Mouse (Mus musculus) heart, embryonic 10.5 days (tissue): ENCODE measurements around the gene Bpifb2. TPM values are rescaled to one million over a fixed set of nuclear protein-coding genes. Genes with fewer than 3 reads are reported as not detected.

ENCODE experiments used
- DNase-seq: peaks from one replicate; pipeline ENCODE4 v3.0.0-alpha.2; 2017; ENCODE audit warnings: low spot score
- H3K27ac ChIP-seq: fragments of 300-500 bp; sonication (generic); 2 replicates; pipeline ENCODE4 v1.5.1; 2016; ENCODE audit warnings: mild to moderate bottlenecking
- H3K27me3 ChIP-seq: fragments of 300-500 bp; sonication (generic); 2 replicates; pipeline ENCODE4 v1.6.1; 2016; ENCODE audit warnings: mild to moderate bottlenecking; ENCODE audit not compliant: poor library complexity, insufficient read depth, severe bottlenecking
- H3K36me3 ChIP-seq: fragments of 300-500 bp; sonication (generic); 2 replicates; pipeline ENCODE4 v1.6.1; 2016; ENCODE audit warnings: mild to moderate bottlenecking, moderate library complexity
- H3K4me1 ChIP-seq: fragments of 300-500 bp; sonication (generic); 2 replicates; pipeline ENCODE4 v1.6.1; 2016; ENCODE audit warnings: mild to moderate bottlenecking
- H3K4me3 ChIP-seq: fragments of 300-500 bp; sonication (generic); 2 replicates; pipeline ENCODE4 v1.5.1; 2016; ENCODE audit warnings: mild to moderate bottlenecking, moderate library complexity
- H3K9me3 ChIP-seq: fragments of 300-500 bp; sonication (generic); 2 replicates; pipeline ENCODE4 v1.6.1; 2016; ENCODE audit warnings: mild to moderate bottlenecking, moderate library complexity
- WGBS: fragments of 180-500 bp; shearing (Covaris S2); methylation state at CpG from one replicate; pipeline ENCODE4 v1.1.7; 2016; 5-methylcytosine and 5-hydroxymethylcytosine counted together
- polyA plus RNA-seq: library from polyadenylated mRNA; unstranded; fragments of >200 nt; fragmentation: Nextera tagmentation; extraction: Ambion mirVana; gene quantifications from 2 replicates; pipeline ENCODE4 v1.2.1, GENCODE M21; 2016

Bpifb2 gene
- polyA plus RNA-seq, 1 experiment from 2014 or later, result not detected

DNA sequence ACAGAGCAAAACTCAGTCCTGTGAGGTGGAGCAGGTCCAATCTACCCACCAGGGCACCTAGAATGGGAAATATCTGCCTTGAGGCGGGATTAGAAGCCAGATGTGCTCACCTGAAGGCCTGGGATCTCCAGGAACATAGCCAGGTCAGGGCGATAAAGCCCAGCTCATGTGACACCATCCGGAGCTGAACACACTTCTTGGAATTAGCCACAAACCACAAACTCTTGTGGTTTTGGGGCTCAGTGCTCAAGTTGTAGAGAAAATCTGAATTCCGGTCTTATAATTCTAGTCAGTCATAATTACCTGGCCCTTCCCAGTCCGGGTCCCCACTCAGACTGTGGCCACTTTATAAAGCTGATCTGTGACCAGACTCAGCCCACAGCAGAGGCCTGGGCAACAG is 63.0 kb downstream of the Bpifb2 start, which contains the start of gene Bpifb4:
Bpifb4 (plus strand) TSS at position 370 of the 400 bp plus-strand sequence.
- no peaks in the 10 kb centered on the region for H3K9me3 ChIP-seq
- 85% methylated on average over 5 of the region's 5 CpGs for WGBS

DNA sequence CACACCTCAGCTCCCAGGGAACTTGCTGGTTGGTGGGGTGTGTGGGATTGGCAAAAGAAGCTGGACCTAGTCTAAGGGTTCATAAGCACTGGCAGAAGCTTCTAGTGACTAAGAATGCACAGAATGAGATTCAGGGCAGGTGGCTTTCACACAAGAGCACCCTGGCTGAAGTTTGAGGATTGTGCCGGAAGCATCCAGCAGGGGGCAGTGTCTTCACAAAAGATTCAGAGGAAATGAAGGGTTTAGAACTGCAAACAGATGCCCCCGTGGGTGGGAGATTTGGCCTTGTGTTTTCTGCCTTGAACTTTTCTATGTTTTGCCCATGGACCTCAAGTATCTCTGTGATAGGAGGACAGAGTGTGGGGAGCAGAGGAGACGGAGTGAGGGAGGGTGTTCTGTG is 68.7 kb downstream of the Bpifb2 start:
- 34% methylated on average over 3 of the region's 3 CpGs for WGBS
- Histone ChIP-seq H3K4me1 (no peaks in the 10 kb centered on the region), H3K27me3 (no peaks in the 10 kb centered on the region), H3K36me3 (no peaks in the 10 kb centered on the region), H3K27ac (no peak overlapping the region), H3K9me3 (no peaks in the 10 kb centered on the region), H3K4me3 (no peak overlapping the region)
- peak; percentile 83 for DNase-seq

More for the DNA sequence above, 63.0 kb downstream of the Bpifb2 start, which contains the start of gene Bpifb4:
- no peaks in the 10 kb centered on the region for H3K4me1 ChIP-seq
- H3K36me3 ChIP-seq, result no peaks in the 10 kb centered on the region
- DNase-seq, result no peak
- H3K4me3 ChIP-seq, result no peak within 1 kb of the TSS
- no peaks in the 10 kb centered on the region; the same call in 1 of the 2 replicates for H3K27me3 ChIP-seq
- no peak within 1 kb of the TSS for H3K27ac ChIP-seq

- Histone ChIP-seq H3K27ac (no peak overlapping the region), H3K4me3 (no peak overlapping the region), H3K27me3 (no peaks in the 10 kb centered on the region), H3K4me1 (no peaks in the 10 kb centered on the region), H3K36me3 (no peaks in the 10 kb centered on the region), H3K9me3 (no peaks in the 10 kb centered on the region)
- no peak for DNase-seq
- 83% methylated on average over 8 of the region's 8 CpGs for WGBS
These were observed 69.7 kb downstream of the Bpifb2 start for GRCm38 (mm10) chr2:153944567-153944966.

Other genes starting within 250 kb of the Bpifb2 start
- 64.8 and 68.6 TPM in 2 replicates for gene Commd7, start 242.3 kb upstream of the Bpifb2 start, polyA plus RNA-seq
- 10.2 and 17.0 TPM in 2 replicates for gene Dnmt3b, start 225.6 kb upstream of the Bpifb2 start, polyA plus RNA-seq
- 0.10 and 0.12 TPM in 2 replicates for gene Dnmt3c, start 178.4 kb upstream of the Bpifb2 start, polyA plus RNA-seq
- 311 and 313 TPM in 2 replicates for gene Mapre1, start 133.8 kb upstream of the Bpifb2 start, polyA plus RNA-seq
- gene Efcab8, start 95.1 kb upstream of the Bpifb2 start, polyA plus RNA-seq, result 0.04 TPM in 1 of 2 replicates, not detected in the other
- gene Sun5, start 4.0 kb upstream of the Bpifb2 start, polyA plus RNA-seq, result not detected in 2 replicates
- gene Bpifb6, start 25.3 kb downstream of the Bpifb2 start, polyA plus RNA-seq, result not detected in 2 replicates
- gene Bpifb3, start 43.2 kb downstream of the Bpifb2 start, polyA plus RNA-seq, result not detected in 2 replicates
- not detected in 2 replicates for gene Bpifb4, start 63.2 kb downstream of the Bpifb2 start, polyA plus RNA-seq
- gene Bpifa6, start 99.9 kb downstream of the Bpifb2 start, polyA plus RNA-seq, result not detected in 2 replicates
- not detected in 2 replicates for gene Bpifa2, start 133.2 kb downstream of the Bpifb2 start, polyA plus RNA-seq